Mouse (Mus musculus) midbrain, postnatal 0 days (tissue): ENCODE results near the gene Arhgap28. TPM values are rescaled to one million over a fixed set of nuclear protein-coding genes. Genes with fewer than 3 reads are reported as not detected.

Experiments used
- ATAC-seq: fragments of 200-750 bp; cut with Nextera tagmentation; 2 replicates; pipeline ENCODE4 v1.8.0; 2017; ENCODE audit warnings: moderate number of reproducible peaks, mild to moderate bottlenecking, moderate TSS enrichment, moderate library complexity; ENCODE audit not compliant: low FRiP score
- DNase-seq: peaks from one replicate; pipeline ENCODE4 v3.0.0-alpha.2; 2015; ENCODE audit warnings: low spot score
- H3K27ac ChIP-seq: fragments of 300-500 bp; sonication (generic); 2 replicates; pipeline ENCODE4 v1.5.1; 2014; ENCODE audit warnings: low read depth, mild to moderate bottlenecking, low read length, mixed read lengths
- H3K27me3 ChIP-seq: fragments of 300-500 bp; sonication (generic); 2 replicates; pipeline ENCODE4 v1.6.1; 2014; ENCODE audit warnings: low read length, control low read depth, mixed read lengths; ENCODE audit not compliant: insufficient read depth
- H3K36me3 ChIP-seq: fragments of 300-500 bp; sonication (generic); 2 replicates; pipeline ENCODE4 v1.6.1; 2014; ENCODE audit warnings: low read length, control low read depth, mixed read lengths; ENCODE audit not compliant: insufficient read depth
- H3K4me1 ChIP-seq: fragments of 300-500 bp; sonication (generic); 2 replicates; pipeline ENCODE4 v1.6.1; 2014; ENCODE audit warnings: mild to moderate bottlenecking, control low read depth, antibody characterized with exemption, low read length, mixed read lengths; ENCODE audit not compliant: insufficient read depth
- H3K4me2 ChIP-seq: fragments of 300-500 bp; sonication (generic); 2 replicates; pipeline ENCODE4 v1.6.1; 2014; ENCODE audit warnings: low read depth, mild to moderate bottlenecking, low read length, mixed read lengths; ENCODE audit not compliant: poor library complexity, severe bottlenecking
- H3K4me3 ChIP-seq: fragments of 300-500 bp; sonication (generic); 2 replicates; pipeline ENCODE4 v1.5.1; 2014; ENCODE audit warnings: low read depth, mild to moderate bottlenecking, low read length, moderate library complexity
- H3K9ac ChIP-seq: fragments of 300-500 bp; sonication (generic); replicated peaks from 2 replicates; pipeline ENCODE4 v1.6.1; 2014; ENCODE audit warnings: mild to moderate bottlenecking, low read length, moderate library complexity, mixed read lengths; ENCODE audit not compliant: poor library complexity, severe bottlenecking
- H3K9me3 ChIP-seq: fragments of 300-500 bp; sonication (generic); 2 replicates; pipeline ENCODE4 v1.6.1; 2016; ENCODE audit warnings: low read length, control low read depth
- CTCF ChIP-seq: IDR thresholded peaks from 2 replicates; pipeline ENCODE4 v1.5.1; 2016; ENCODE audit warnings: antibody characterized with exemption, mild to moderate bottlenecking
- WGBS: fragments of 180-500 bp; shearing (Covaris S2); extraction: QIAGEN DNeasy Blood & Tissue Kit; methylation state at CpG from one replicate; pipeline ENCODE4 v1.1.7; 2014; 5-methylcytosine and 5-hydroxymethylcytosine counted together
- polyA plus RNA-seq: library from polyadenylated mRNA; unstranded; fragments of >200 nt; fragmentation: Nextera tagmentation; extraction: Ambion mirVana; gene quantifications from 2 replicates; pipeline ENCODE4 v1.2.1, GENCODE M21; 2015
- total RNA-seq: library from RNA; depleted of rRNA; stranded (reverse); fragments of >200 nt; gene quantifications from 2 replicates; pipeline ENCODE4 v1.2.3, GENCODE M21; 2014

The Arhgap28 gene
- total and polyA plus RNA-seq, 2 experiments from 2014 or later: 2.9 to 5.1 TPM

DNA sequence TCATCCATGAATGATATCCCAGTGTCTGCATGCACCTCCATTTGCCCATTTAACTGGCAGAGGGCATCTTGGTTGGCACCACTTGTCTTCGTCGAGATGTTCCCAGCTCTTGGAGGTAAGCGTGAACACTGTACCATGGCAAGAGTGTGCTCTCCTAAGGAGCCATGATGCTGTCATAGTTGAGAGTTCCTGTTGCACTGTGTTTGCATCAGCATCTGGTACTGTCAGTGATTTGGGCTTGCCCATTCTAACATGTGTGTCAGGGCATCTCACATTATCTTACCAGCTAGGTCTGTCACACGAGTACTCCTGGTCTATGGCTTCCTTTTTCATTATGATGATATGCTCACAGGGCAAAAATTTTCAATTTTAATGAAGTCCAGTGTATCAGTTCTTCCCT, 24.6 kb upstream of the Arhgap28 start:
- no peaks in the 10 kb centered on the region for H3K9me3 ChIP-seq
- no peak for DNase-seq
- whole genome bisulfite sequencing: 93% methylated on average over 4 of the region's 4 CpGs
- H3K4me1 ChIP-seq: no peaks in the 10 kb centered on the region
- no peaks in the 10 kb centered on the region for H3K36me3 ChIP-seq
- no peak for ATAC-seq
- no peak overlapping the region for H3K4me2 ChIP-seq
- TF ChIP-seq CTCF: no peak
- no peak overlapping the region for H3K4me3 ChIP-seq
- H3K9ac ChIP-seq: no peak overlapping the region
- H3K27ac ChIP-seq: no peak overlapping the region
- H3K27me3 ChIP-seq: no peaks in the 10 kb centered on the region

- WGBS: 82% methylated on average over 7 of the region's 7 CpGs
- Histone ChIP-seq H3K4me3 (no peak overlapping the region), H3K4me2 (no peak overlapping the region), H3K27ac (no peak overlapping the region), H3K4me1 (no peaks in the 10 kb centered on the region), H3K27me3 (no peaks in the 10 kb centered on the region), H3K36me3 (no peaks in the 10 kb centered on the region), H3K9me3 (no peaks in the 10 kb centered on the region), H3K9ac (no peak overlapping the region)
- no peak for TF ChIP-seq CTCF
- DNase-seq (no peak), ATAC-seq (no peak)
These were observed 20.4 kb upstream of the Arhgap28 start for GRCm38 (mm10) chr17:68024327-68024726.

DNA sequence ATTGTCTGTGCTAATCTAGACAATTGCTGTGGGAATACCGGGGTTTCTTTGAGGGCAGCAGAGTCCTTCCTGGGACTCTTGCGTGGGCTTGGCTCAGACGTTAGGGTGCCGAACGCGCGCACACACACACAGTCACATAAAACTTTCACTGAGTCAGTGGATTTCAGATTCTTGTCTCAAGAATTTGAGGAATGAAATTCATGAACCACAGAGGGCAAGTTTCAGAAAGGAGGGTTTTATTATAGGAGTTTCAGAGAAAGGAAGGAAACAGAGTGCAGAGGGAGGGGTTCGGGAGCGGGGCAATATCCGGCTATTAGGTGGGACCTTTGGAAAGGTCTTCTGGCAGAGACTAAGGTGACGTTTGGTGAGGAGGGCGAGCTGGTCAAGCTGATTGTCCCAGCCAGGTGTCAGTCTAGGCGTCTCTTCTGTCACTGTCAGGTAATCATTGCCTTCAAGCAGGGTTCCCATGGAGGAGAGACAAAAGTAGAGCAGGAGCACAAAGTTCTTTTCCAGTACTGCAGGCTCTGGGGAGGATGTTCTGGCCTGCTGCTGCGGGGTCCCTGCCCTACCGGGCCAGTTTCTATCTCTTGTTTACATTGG, 15.6 kb upstream of the Arhgap28 start:
- Histone ChIP-seq H3K9me3 (no peaks in the 10 kb centered on the region), H3K9ac (no peak overlapping the region)
- ATAC-seq: no peak

GRCm38 (mm10) chr17:68017095-68017494, 13.2 kb upstream of the Arhgap28 start:
- 55% methylated on average over 3 of the region's 3 CpGs for WGBS
- ATAC-seq: no peak
- no peaks in the 10 kb centered on the region for H3K36me3 ChIP-seq

More for the DNA sequence above, 15.6 kb upstream of the Arhgap28 start:
- H3K36me3 ChIP-seq: no peaks in the 10 kb centered on the region
- no peaks in the 10 kb centered on the region for H3K27me3 ChIP-seq
- H3K4me2 ChIP-seq: no peak overlapping the region
- TF ChIP-seq CTCF: no peak
- DNase-seq: no peak
- WGBS: 86% methylated on average over 15 of the region's 15 CpGs
- no peaks in the 10 kb centered on the region for H3K4me1 ChIP-seq
- no peak overlapping the region for H3K27ac ChIP-seq
- no peak overlapping the region for H3K4me3 ChIP-seq

GRCm38 (mm10) chr17:68011606-68012005, 7.7 kb upstream of the Arhgap28 start:
- TF ChIP-seq CTCF: no peak

More at GRCm38 (mm10) chr17:68017095-68017494, 13.2 kb upstream of the Arhgap28 start:
- Histone ChIP-seq H3K27ac (no peak overlapping the region), H3K27me3 (no peaks in the 10 kb centered on the region), H3K9me3 (no peaks in the 10 kb centered on the region), H3K4me3 (no peak overlapping the region), H3K4me1 (no peaks in the 10 kb centered on the region), H3K4me2 (no peak overlapping the region), H3K9ac (no peak overlapping the region)
- TF ChIP-seq CTCF: no peak
- DNase-seq: peak; percentile 18

DNA sequence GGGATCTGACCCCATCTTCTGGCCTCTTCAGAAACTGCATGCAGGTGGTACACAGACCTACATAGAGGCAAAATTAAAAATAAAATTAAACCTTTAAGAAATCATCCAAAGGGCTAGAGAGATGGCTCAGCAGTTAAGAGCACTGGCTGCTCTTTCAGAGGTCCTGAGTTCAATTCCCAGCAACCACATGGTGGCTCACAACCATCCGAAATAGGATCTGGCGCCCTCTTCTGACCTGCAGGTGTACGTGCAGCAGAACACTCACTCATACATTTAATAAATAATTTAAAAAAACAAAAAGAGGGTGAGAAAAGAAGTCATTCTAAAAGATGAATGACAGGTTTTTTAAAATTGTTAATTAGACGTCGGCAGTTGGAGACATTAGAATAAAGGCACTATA, 6.1 kb upstream of the Arhgap28 start:
- H3K27ac ChIP-seq: no peak overlapping the region
- H3K4me1 ChIP-seq: no peaks in the 10 kb centered on the region
- H3K4me2 ChIP-seq: no peak overlapping the region
- no peaks in the 10 kb centered on the region for H3K27me3 ChIP-seq
- H3K9ac ChIP-seq: no peak overlapping the region
- peak; percentile 19; the same call in 1 of the 2 replicates for TF ChIP-seq CTCF
- no peak for ATAC-seq
- WGBS: 92% methylated on average over 5 of the region's 5 CpGs
- no peak for DNase-seq
- no peaks in the 10 kb centered on the region for H3K36me3 ChIP-seq
- H3K9me3 ChIP-seq: no peaks in the 10 kb centered on the region
- H3K4me3 ChIP-seq: no peak overlapping the region

More at GRCm38 (mm10) chr17:68011606-68012005, 7.7 kb upstream of the Arhgap28 start:
- Histone ChIP-seq H3K4me2 (no peak overlapping the region), H3K27ac (no peak overlapping the region), H3K27me3 (no peaks in the 10 kb centered on the region), H3K4me3 (no peak overlapping the region), H3K36me3 (no peaks in the 10 kb centered on the region), H3K4me1 (no peaks in the 10 kb centered on the region), H3K9ac (no peak overlapping the region), H3K9me3 (no peaks in the 10 kb centered on the region)
- 93% methylated on average over 5 of the region's 5 CpGs for WGBS
- DNase-seq: no peak
- no peak for ATAC-seq
